Mouse (Mus musculus): ENCODE results near the gene 1500011B03Rik.

The 1500011B03Rik gene

GRCm38 (mm10) chr5:114782991-114783390 lies 40.3 kb downstream of the 1500011B03Rik start:
- DNase-seq (ENCODE audit: low spot score in 2 of 2), result no peak

- peak in 1 of 2 experiments; percentile 34 for DNase-seq (ENCODE audit: low spot score in 2 of 2)
Observed at GRCm38 (mm10) chr5:114780912-114781311, 42.4 kb downstream of the 1500011B03Rik start.

- no peak for DNase-seq (ENCODE audit: low spot score in 2 of 2)
Observed at GRCm38 (mm10) chr5:114779956-114780489, 43.2 kb downstream of the 1500011B03Rik start.

- DNase-seq (ENCODE audit: low spot score in 2 of 2), result no peak
Observed at GRCm38 (mm10) chr5:114776174-114776573, 47.1 kb downstream of the 1500011B03Rik start.

DNA sequence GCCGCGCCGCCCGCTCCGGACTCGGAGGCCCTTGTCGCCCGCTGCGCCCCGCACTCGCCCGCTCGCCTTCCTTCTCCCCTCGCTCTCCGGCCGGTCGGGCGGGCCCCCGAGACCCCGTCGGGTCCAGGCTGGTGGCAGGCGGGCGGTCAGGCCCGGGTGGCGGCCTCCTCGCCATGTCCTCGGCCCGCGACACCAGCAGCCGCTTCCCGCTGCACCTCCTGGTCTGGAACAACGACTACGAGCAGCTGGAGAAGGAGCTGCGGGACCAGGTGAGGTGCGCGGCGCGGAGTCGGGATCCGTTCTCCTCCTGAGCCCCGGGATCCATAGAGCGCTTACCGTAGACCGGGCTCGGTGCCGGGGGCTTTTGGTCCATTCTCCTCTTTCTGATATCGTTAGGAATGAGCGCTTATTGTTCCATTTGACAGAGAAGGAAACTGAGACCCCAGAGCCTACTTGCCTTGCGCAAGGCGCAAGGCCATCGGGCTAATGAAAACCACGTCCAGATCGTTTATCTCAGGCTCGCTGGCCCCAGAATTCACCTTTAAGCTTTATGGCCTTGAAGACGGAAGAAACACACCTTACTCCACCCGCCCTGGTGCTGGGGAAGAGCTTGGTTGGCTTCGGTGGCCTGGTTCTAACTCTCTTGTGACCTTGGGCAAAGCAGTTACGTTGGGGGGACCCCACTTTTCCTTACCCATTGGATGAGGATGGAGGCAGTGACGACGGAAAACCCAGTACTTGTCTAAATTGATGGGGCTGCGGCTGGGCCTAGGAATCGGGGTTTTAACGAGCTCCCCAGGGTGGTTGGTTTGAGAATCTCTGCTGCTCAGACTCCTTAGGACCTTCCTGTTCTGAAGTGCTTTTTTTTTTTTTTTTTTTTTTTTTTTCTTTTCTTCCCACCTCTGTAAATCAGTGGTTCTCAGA lies 48.0 kb downstream of the 1500011B03Rik start, which contains the start of gene Git2:
Gene Git2, minus strand, starts transcription at position 462 of the 924 bp plus-strand sequence.
- DNase-seq (ENCODE audit: low spot score in 2 of 2), result peak in 1 of 2 experiments; percentile 43

GRCm38 (mm10) chr5:114774403-114775051 lies 48.7 kb downstream of the 1500011B03Rik start, which contains the start of gene Ankrd13a:
Gene Ankrd13a, plus strand, starts transcription at chr5:114774677.
- DNase-seq (ENCODE audit: low spot score in 2 of 2), result peak; percentile 89 to 91

- peak; percentile 25 to 37 for DNase-seq (ENCODE audit: low spot score in 2 of 2)
Observed at GRCm38 (mm10) chr5:114773780-114774179, 49.5 kb downstream of the 1500011B03Rik start.

DNA sequence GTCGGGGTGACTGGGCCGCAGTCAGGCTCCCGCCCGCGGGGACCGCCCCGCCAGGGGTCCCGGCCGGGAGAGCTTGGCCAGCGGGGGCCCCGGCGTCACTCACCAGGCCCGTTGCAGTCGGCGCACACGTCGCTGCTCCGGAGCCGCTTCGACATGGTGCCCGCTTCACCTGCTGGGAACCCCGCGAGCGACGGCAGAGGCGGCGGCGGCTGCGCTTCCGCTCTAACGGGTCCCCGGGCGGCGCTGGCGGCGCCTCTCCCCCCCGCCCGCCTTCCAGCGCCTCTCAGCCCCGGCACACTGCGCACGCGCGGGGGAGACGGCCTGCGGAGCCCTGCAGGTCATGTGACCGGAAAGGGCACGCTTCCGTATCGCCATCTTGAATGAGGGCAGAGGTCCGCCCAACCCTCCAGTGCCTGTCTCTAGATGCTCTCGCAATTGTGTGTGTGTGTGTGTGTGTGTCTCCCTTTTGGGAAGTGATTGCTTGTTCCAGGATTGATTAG lies 50.0 kb downstream of the 1500011B03Rik start:
- peak; percentile 98 to 99 for DNase-seq (ENCODE audit: low spot score in 2 of 2)

DNA sequence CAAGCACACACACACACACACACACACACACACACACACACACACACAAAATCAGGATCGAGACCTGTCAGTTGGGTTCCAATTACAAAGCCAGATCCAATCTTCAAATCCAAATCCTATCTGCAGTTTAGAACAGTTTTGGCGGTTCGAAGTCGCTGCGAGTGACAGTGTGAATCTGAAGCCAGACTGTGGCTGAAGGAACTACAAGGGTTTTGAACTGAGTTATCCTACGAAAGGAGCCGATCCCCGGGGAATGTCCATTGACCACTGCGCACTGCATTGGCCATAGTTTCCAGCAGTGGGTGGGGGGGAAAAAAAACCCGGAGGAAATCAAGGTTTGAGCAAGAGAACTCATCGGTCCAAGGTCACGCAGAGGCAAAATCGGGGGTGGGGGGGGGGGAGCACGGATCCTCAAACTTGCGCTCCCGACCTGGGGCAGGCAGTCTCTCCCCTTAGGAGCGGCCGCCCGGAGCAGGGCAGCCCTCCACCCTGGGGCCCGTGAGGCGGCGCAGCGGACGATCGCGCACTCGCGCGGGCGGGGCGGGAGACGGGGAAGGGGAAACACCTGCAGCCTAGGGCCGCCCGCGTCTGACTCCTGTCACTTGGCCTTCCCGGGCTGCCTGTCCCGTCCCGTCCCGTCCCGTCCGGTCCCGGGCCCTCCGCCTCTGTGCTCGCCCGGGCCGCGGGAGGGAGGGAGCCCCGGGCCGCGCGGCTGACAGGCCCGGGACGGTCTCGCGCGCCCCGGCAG lies 50.6 kb downstream of the 1500011B03Rik start:
- peak; percentile 78 to 81 for DNase-seq (ENCODE audit: low spot score in 2 of 2)

GRCm38 (mm10) chr5:114771796-114772195 lies 51.5 kb downstream of the 1500011B03Rik start:
- no peak for DNase-seq (ENCODE audit: low spot score in 2 of 2)

DNA sequence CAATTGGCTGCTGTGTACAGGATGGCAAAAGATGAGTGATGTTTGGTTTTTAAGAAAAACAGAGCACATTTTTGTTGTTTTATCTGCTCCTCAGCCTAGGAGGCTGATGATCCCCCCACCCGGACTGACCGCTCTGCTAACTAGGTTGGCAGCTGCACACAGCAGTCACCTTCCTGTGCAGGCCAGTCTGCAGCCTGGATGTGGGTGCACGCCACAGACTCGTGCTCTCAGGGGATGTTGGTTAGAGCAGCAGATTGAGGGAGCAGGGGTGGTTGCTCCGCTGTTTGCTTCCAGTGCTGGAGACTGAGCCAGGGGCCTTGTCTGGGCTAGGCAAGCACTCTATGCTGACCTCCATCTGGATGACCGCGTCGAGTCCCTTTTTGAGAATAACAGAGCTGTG lies 53.5 kb downstream of the 1500011B03Rik start:
- DNase-seq (ENCODE audit: low spot score in 2 of 2), result peak in 1 of 2 experiments; percentile 51

- no peak for DNase-seq (ENCODE audit: low spot score in 2 of 2)
Observed at GRCm38 (mm10) chr5:114767185-114767584, 56.1 kb downstream of the 1500011B03Rik start.

GRCm38 (mm10) chr5:114766686-114767085 lies 56.6 kb downstream of the 1500011B03Rik start:
- no peak for DNase-seq (ENCODE audit: low spot score in 2 of 2)

- DNase-seq (ENCODE audit: low spot score in 2 of 2), result no peak
Observed at GRCm38 (mm10) chr5:114764812-114765735, 58.2 kb downstream of the 1500011B03Rik start.

DNA sequence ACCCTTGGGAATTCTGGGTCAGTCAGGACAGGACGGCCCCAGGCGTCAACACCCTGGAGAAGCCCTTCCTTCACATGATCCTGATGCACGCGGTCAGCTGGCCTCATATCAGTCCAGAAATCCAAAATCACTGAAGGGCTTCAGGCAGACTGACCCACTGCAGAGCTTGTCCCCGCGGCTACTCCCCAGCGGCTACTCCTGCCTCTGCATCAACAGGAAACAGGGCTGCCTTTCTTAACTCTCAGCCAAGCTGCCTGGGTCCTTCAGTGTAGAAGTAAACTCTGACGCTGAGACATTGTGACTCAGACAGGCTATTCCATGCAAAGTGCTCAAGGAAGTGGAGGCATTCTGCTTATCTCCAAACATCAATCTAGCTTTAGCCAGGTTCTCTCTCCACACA lies 61.3 kb downstream of the 1500011B03Rik start:
- DNase-seq (ENCODE audit: low spot score in 2 of 2), result no peak

DNA sequence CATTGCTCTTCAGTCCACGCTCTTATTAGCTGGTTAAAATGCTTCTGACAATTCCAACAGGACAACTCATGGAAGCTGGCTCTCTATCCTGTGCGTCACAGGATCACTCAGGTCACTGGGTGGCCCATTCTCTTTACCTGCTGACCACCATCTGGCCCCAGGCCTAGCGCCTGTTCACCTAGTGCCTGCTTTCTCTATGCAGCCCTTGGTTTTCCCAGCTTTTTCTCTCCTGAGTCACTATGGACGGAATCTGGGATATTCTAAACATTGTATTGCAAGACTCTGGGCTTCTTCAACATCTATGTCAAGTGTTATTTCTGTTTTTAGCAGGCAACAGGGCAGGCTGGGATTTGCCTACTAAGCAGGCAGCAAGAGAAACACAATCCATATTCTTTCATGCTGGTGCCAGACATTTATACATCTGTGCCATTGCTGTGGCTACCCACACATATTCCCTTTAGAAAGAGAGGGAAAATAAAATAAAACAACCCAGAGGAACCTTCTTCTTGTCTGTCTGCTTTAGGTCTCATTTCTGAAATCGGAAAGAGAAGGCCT lies 63.7 kb downstream of the 1500011B03Rik start:
- DNase-seq (ENCODE audit: low spot score in 2 of 2), result no peak
